Mouse (Mus musculus) liver, embryonic 13.5 days (tissue): ENCODE measurements at regions not wholly inside any gene's neighbourhood (a gene's known extent, or its start where the extent isn't known, plus 50 kb on each side); places are given as distances from the start of the nearest gene placed in this dataset.

Experiments used
- ATAC-seq: fragments of 200-750 bp; cut with Nextera tagmentation; 2 replicates; pipeline ENCODE4 v1.8.0; 2017; ENCODE audit warnings: low read depth, mild to moderate bottlenecking, moderate number of reproducible peaks, moderate library complexity
- DNase-seq: peaks from one replicate; pipeline ENCODE4 v3.0.0; 2022
- H3K27ac ChIP-seq: fragments of 300-500 bp; sonication (generic); 2 replicates; pipeline ENCODE4 v1.5.1; 2015; ENCODE audit warnings: moderate library complexity, mild to moderate bottlenecking, inconsistent platforms
- H3K27me3 ChIP-seq: fragments of 300-500 bp; sonication (generic); 2 replicates; pipeline ENCODE4 v1.6.1; 2015; ENCODE audit warnings: mild to moderate bottlenecking, inconsistent platforms
- H3K36me3 ChIP-seq: fragments of 300-500 bp; sonication (generic); 2 replicates; pipeline ENCODE4 v1.6.1; 2015; ENCODE audit warnings: mild to moderate bottlenecking, inconsistent platforms
- H3K4me1 ChIP-seq: fragments of 300-500 bp; sonication (generic); replicated peaks from 2 replicates; pipeline ENCODE4 v1.6.1; 2015; ENCODE audit warnings: inconsistent platforms
- H3K4me2 ChIP-seq: fragments of 300-500 bp; sonication (generic); 2 replicates; pipeline ENCODE4 v1.6.1; 2015; ENCODE audit warnings: inconsistent platforms, mild to moderate bottlenecking, moderate library complexity
- H3K4me3 ChIP-seq: fragments of 300-500 bp; sonication (generic); replicated peaks from 2 replicates; pipeline ENCODE4 v1.5.1; 2015; ENCODE audit warnings: mild to moderate bottlenecking, inconsistent platforms
- H3K9ac ChIP-seq: fragments of 300-500 bp; sonication (generic); 2 replicates; pipeline ENCODE4 v1.6.1; 2015; ENCODE audit warnings: mild to moderate bottlenecking, inconsistent platforms
- H3K9me3 ChIP-seq: fragments of 300-500 bp; sonication (generic); replicated peaks from 2 replicates; pipeline ENCODE4 v1.6.1; 2016; ENCODE audit warnings: inconsistent platforms
- WGBS: fragments of 180-500 bp; shearing (Covaris S2); methylation state at CpG from one replicate; pipeline ENCODE4 v1.1.7; 2015; ENCODE audit not compliant: insufficient replicate concordance; 5-methylcytosine and 5-hydroxymethylcytosine counted together

GRCm38 (mm10) chr13:84565644-84566532 lies 343.8 kb downstream of the Tmem161b start:
- DNase-seq, result no peak
- Histone ChIP-seq H3K27me3 (no peaks in the 10 kb centered on the region), H3K4me1 (no peaks in the 10 kb centered on the region), H3K27ac (no peak overlapping the region), H3K36me3 (no peaks in the 10 kb centered on the region), H3K9me3 (no peaks in the 10 kb centered on the region), H3K9ac (no peak overlapping the region), H3K4me3 (no peak overlapping the region), H3K4me2 (no peak overlapping the region)
- no peak for ATAC-seq
- WGBS, result 67% methylated on average over 11 of the region's 11 CpGs

- H3K9ac ChIP-seq, result no peak overlapping the region
- 65% methylated on average over 6 of the region's 6 CpGs for WGBS
- no peaks in the 10 kb centered on the region for H3K27me3 ChIP-seq
- ATAC-seq (no peak), DNase-seq (no peak)
- H3K4me1 ChIP-seq, result no peaks in the 10 kb centered on the region
- no peak overlapping the region for H3K27ac ChIP-seq
- no peaks in the 10 kb centered on the region for H3K36me3 ChIP-seq
- H3K4me2 ChIP-seq, result no peak overlapping the region
- no peak overlapping the region for H3K4me3 ChIP-seq
- no peaks in the 10 kb centered on the region for H3K9me3 ChIP-seq
These were observed 344.4 kb downstream of the Tmem161b start for GRCm38 (mm10) chr13:84566533-84566832.

- Histone ChIP-seq H3K4me3 (no peak overlapping the region), H3K4me1 (no peaks in the 10 kb centered on the region), H3K27me3 (no peaks in the 10 kb centered on the region), H3K9me3 (no peaks in the 10 kb centered on the region), H3K4me2 (no peak overlapping the region), H3K27ac (no peak overlapping the region), H3K36me3 (no peaks in the 10 kb centered on the region), H3K9ac (no peak overlapping the region)
- no peak for ATAC-seq
- no peak for DNase-seq
These were observed 347.3 kb downstream of the Tmem161b start for GRCm38 (mm10) chr13:84569371-84569770.

- no peaks in the 10 kb centered on the region for H3K4me1 ChIP-seq
- ATAC-seq (no peak), DNase-seq (no peak)
- no peak overlapping the region for H3K4me3 ChIP-seq
- H3K36me3 ChIP-seq, result no peaks in the 10 kb centered on the region
- H3K27ac ChIP-seq, result no peak overlapping the region
- 69% methylated on average over 2 of the region's 2 CpGs for WGBS
- H3K4me2 ChIP-seq, result no peak overlapping the region
- no peaks in the 10 kb centered on the region for H3K27me3 ChIP-seq
- H3K9ac ChIP-seq, result no peak overlapping the region
- no peaks in the 10 kb centered on the region for H3K9me3 ChIP-seq
These were observed 348.1 kb downstream of the Tmem161b start for GRCm38 (mm10) chr13:84570206-84570605.

- Histone ChIP-seq H3K27me3 (no peaks in the 10 kb centered on the region), H3K36me3 (no peaks in the 10 kb centered on the region), H3K9ac (no peak overlapping the region), H3K27ac (no peak overlapping the region), H3K4me2 (no peak overlapping the region), H3K9me3 (no peaks in the 10 kb centered on the region), H3K4me3 (no peak overlapping the region), H3K4me1 (no peaks in the 10 kb centered on the region)
- 35% methylated on average over 10 of the region's 10 CpGs for WGBS
- DNase-seq, result no peak
- ATAC-seq, result no peak
These were observed 349.1 kb downstream of the Tmem161b start for GRCm38 (mm10) chr13:84570984-84571844.

- Histone ChIP-seq H3K9me3 (no peaks in the 10 kb centered on the region), H3K4me1 (no peaks in the 10 kb centered on the region), H3K4me2 (no peak overlapping the region), H3K9ac (no peak overlapping the region), H3K4me3 (no peak overlapping the region), H3K27me3 (no peaks in the 10 kb centered on the region), H3K36me3 (no peaks in the 10 kb centered on the region), H3K27ac (no peak overlapping the region)
- no peak for DNase-seq
- 81% methylated on average over 3 of the region's 3 CpGs for WGBS
- ATAC-seq, result no peak
These were observed 349.7 kb downstream of the Tmem161b start for GRCm38 (mm10) chr13:84571845-84572193.

- H3K9me3 ChIP-seq, result no peaks in the 10 kb centered on the region
- H3K4me1 ChIP-seq, result no peaks in the 10 kb centered on the region
- no peak overlapping the region for H3K27ac ChIP-seq
- DNase-seq (no peak), ATAC-seq (no peak)
- no peak overlapping the region for H3K4me3 ChIP-seq
- H3K36me3 ChIP-seq, result no peaks in the 10 kb centered on the region
- 67% methylated on average over 2 of the region's 2 CpGs for WGBS
- no peak overlapping the region for H3K9ac ChIP-seq
- no peaks in the 10 kb centered on the region for H3K27me3 ChIP-seq
- H3K4me2 ChIP-seq, result no peak overlapping the region
These were observed 350.1 kb downstream of the Tmem161b start for GRCm38 (mm10) chr13:84572231-84572630.

- Histone ChIP-seq H3K36me3 (no peaks in the 10 kb centered on the region), H3K9ac (no peak overlapping the region), H3K27me3 (no peaks in the 10 kb centered on the region), H3K4me2 (no peak overlapping the region), H3K4me3 (no peak overlapping the region), H3K4me1 (no peaks in the 10 kb centered on the region), H3K27ac (no peak overlapping the region), H3K9me3 (no peaks in the 10 kb centered on the region)
- DNase-seq (no peak), ATAC-seq (no peak)
These were observed 374.6 kb downstream of the Tmem161b start for GRCm38 (mm10) chr13:84596585-84597142.

- DNase-seq, result no peak
These were observed 380.5 kb downstream of the Tmem161b start for GRCm38 (mm10) chr13:84602612-84603011.

GRCm38 (mm10) chr13:84612497-84612896 lies 390.4 kb downstream of the Tmem161b start:
- no peaks in the 10 kb centered on the region for H3K4me1 ChIP-seq
- 16% methylated on average over 4 of the region's 4 CpGs for WGBS
- H3K9me3 ChIP-seq, result no peaks in the 10 kb centered on the region; the same call in 1 of the 2 replicates
- no peak overlapping the region for H3K27ac ChIP-seq
- no peak overlapping the region for H3K4me3 ChIP-seq
- no peak overlapping the region for H3K9ac ChIP-seq
- no peak overlapping the region for H3K4me2 ChIP-seq
- no peaks in the 10 kb centered on the region for H3K36me3 ChIP-seq
- ATAC-seq (no peak), DNase-seq (no peak)
- H3K27me3 ChIP-seq, result no peaks in the 10 kb centered on the region

More at GRCm38 (mm10) chr13:84602612-84603011, 380.5 kb downstream of the Tmem161b start:
- ATAC-seq, result no peak
- Histone ChIP-seq H3K27ac (no peak overlapping the region), H3K4me3 (no peak overlapping the region), H3K27me3 (no peaks in the 10 kb centered on the region), H3K9ac (no peak overlapping the region), H3K4me1 (no peaks in the 10 kb centered on the region), H3K9me3 (no peaks in the 10 kb centered on the region), H3K4me2 (no peak overlapping the region), H3K36me3 (no peaks in the 10 kb centered on the region)
- 48% methylated on average over 1 of the region's 1 CpGs for WGBS

- Histone ChIP-seq H3K27ac (no peak overlapping the region), H3K4me1 (no peaks in the 10 kb centered on the region), H3K36me3 (no peaks in the 10 kb centered on the region), H3K4me2 (no peak overlapping the region), H3K9ac (no peak overlapping the region), H3K9me3 (no peaks in the 10 kb centered on the region), H3K27me3 (no peaks in the 10 kb centered on the region), H3K4me3 (no peak overlapping the region)
- DNase-seq (no peak), ATAC-seq (no peak)
- WGBS, result 44% methylated on average over 2 of the region's 2 CpGs
These were observed 390.9 kb downstream of the Tmem161b start for GRCm38 (mm10) chr13:84613004-84613403.
